Mouse (Mus musculus) CH12.LX (cell line): ENCODE measurements at regions not wholly inside any gene's neighbourhood (a gene's known extent, or its start where the extent isn't known, plus 50 kb on each side); places are given as distances from the start of the nearest gene placed in this dataset.

ENCODE experiments used
- DNase-seq: peaks from one replicate; pipeline ENCODE4 v3.0.0-alpha.2; 2013; ENCODE audit errors: extremely low read depth
- H3K27ac ChIP-seq: 2 replicates; pipeline ENCODE4 v1.5.1; 2012; ENCODE audit warnings: low read depth, mild to moderate bottlenecking, control low read depth, moderate library complexity; ENCODE audit not compliant: insufficient read depth
- H3K27me3 ChIP-seq: replicated peaks from 2 replicates; pipeline ENCODE3; 2012; ENCODE audit warnings: inconsistent platforms
- H3K36me3 ChIP-seq, 2 experiments: replicated peaks in 1 of 2; 2 replicates each; pipeline versions ENCODE3 to v1.6.1; 2012; ENCODE audit warnings: inconsistent platforms in 1 of 2, low read length in 1 of 2, mild to moderate bottlenecking in 1 of 2, mixed read lengths in 1 of 2, moderate library complexity in 1 of 2; ENCODE audit not compliant: control insufficient read depth in 1 of 2, insufficient read depth in 1 of 2
- H3K4me1 ChIP-seq, 2 experiments: 2 replicates each; pipeline ENCODE4 v1.6.1; 2012; ENCODE audit warnings: inconsistent platforms in 1 of 2, moderate library complexity in 1 of 2; ENCODE audit not compliant: insufficient read depth in 2 of 2, control insufficient read depth in 1 of 2
- H3K4me2 ChIP-seq: 2 replicates; pipeline ENCODE4 v1.6.1; 2012; ENCODE audit warnings: low read depth, mild to moderate bottlenecking, control low read depth; ENCODE audit not compliant: poor library complexity, insufficient read depth, severe bottlenecking
- H3K4me3 ChIP-seq, 3 experiments: fragments of 150-350 bp in 1 of 3; sonication (generic) in 1 of 3; replicated peaks in 1 of 3; 2 replicates each; pipeline versions ENCODE3 to v1.5.1; 2011 to 2012; ENCODE audit warnings: low read depth in 2 of 3, low read length in 2 of 3, mild to moderate bottlenecking in 2 of 3, moderate library complexity in 2 of 3, control low read depth in 1 of 3, improper control_type of control experiment in 1 of 3, inconsistent platforms in 1 of 3, mixed read lengths in 1 of 3; ENCODE audit not compliant: poor library complexity in 1 of 3
- H3K79me2 ChIP-seq: replicated peaks from 2 replicates; pipeline ENCODE4 v1.6.1; 2012; ENCODE audit warnings: mild to moderate bottlenecking, moderate library complexity; ENCODE audit not compliant: control insufficient read depth, poor library complexity, insufficient read depth, severe bottlenecking; ENCODE audit errors: extremely low read depth
- H3K9ac ChIP-seq: 2 replicates; pipeline ENCODE4 v1.6.1; 2012; ENCODE audit warnings: low read depth, mild to moderate bottlenecking, control low read depth, moderate library complexity; ENCODE audit not compliant: insufficient read depth
- H3K9me3 ChIP-seq: replicated peaks from 2 replicates; pipeline ENCODE3; 2012; ENCODE audit warnings: low read length, inconsistent platforms, mixed read lengths
- BHLHE40 ChIP-seq: IDR thresholded peaks from 2 replicates; pipeline ENCODE4 v1.6.1; 2011; ENCODE audit warnings: mild to moderate bottlenecking, low read depth, low read length, improper control_type of control experiment
- CHD1 ChIP-seq: IDR thresholded peaks from 2 replicates; pipeline ENCODE4 v1.6.1; 2012; ENCODE audit warnings: low read depth, low read length, improper control_type of control experiment, inconsistent platforms
- CHD2 ChIP-seq: IDR thresholded peaks from 2 replicates; pipeline ENCODE4 v1.6.1; 2011; ENCODE audit warnings: low read length, improper control_type of control experiment
- E2F4 ChIP-seq: IDR thresholded peaks from 2 replicates; pipeline ENCODE4 v1.6.1; 2011; ENCODE audit warnings: low read depth, low read length, improper control_type of control experiment; ENCODE audit not compliant: insufficient replicate concordance
- ELF1 ChIP-seq: IDR thresholded peaks from 2 replicates; pipeline ENCODE4 v1.6.1; 2014; ENCODE audit warnings: low read depth, mild to moderate bottlenecking, inconsistent platforms, low read length, improper control_type of control experiment
- EP300 ChIP-seq: IDR thresholded peaks from 2 replicates; pipeline ENCODE4 v1.6.1; 2011; ENCODE audit warnings: low read length, improper control_type of control experiment
- HCFC1 ChIP-seq: IDR thresholded peaks from 2 replicates; pipeline ENCODE4 v1.6.1; 2012; ENCODE audit warnings: low read depth, mild to moderate bottlenecking, inconsistent platforms, low read length, improper control_type of control experiment
- KAT2A ChIP-seq: IDR thresholded peaks from 2 replicates; pipeline ENCODE4 v1.6.1; 2012; ENCODE audit warnings: low read length, improper control_type of control experiment, inconsistent platforms; ENCODE audit not compliant: insufficient replicate concordance
- MAX ChIP-seq: IDR thresholded peaks from 2 replicates; pipeline ENCODE4 v1.6.1; 2011; ENCODE audit warnings: low read length, improper control_type of control experiment
- MAZ ChIP-seq: IDR thresholded peaks from 2 replicates; pipeline ENCODE4 v1.6.1; 2012; ENCODE audit warnings: low read depth, mild to moderate bottlenecking, inconsistent platforms, low read length, improper control_type of control experiment, moderate library complexity
- MEF2A ChIP-seq: IDR thresholded peaks from 2 replicates; pipeline ENCODE4 v1.6.1; 2014; ENCODE audit warnings: low read depth, mild to moderate bottlenecking, inconsistent platforms, low read length, improper control_type of control experiment, borderline replicate concordance
- MXI1 ChIP-seq: IDR thresholded peaks from 2 replicates; pipeline ENCODE4 v1.6.1; 2011; ENCODE audit warnings: mild to moderate bottlenecking, low read depth, low read length, improper control_type of control experiment
- MYC ChIP-seq: IDR thresholded peaks from 2 replicates; pipeline ENCODE4 v1.6.1; 2011; ENCODE audit warnings: low read depth, mild to moderate bottlenecking, improper control_type of control experiment, low read length
- NELFE ChIP-seq: IDR thresholded peaks from 2 replicates; pipeline ENCODE4 v1.6.1; 2011; ENCODE audit warnings: low read depth, low read length, improper control_type of control experiment
- PAX5 ChIP-seq: IDR thresholded peaks from 2 replicates; pipeline ENCODE4 v1.6.1; 2012; ENCODE audit warnings: low read length, inconsistent platforms, mixed read lengths
- POLR2A ChIP-seq: IDR thresholded peaks from 2 replicates; pipeline ENCODE4 v1.6.1; 2011; ENCODE audit warnings: low read depth, mild to moderate bottlenecking, improper control_type of control experiment, low read length
- RAD21 ChIP-seq: IDR thresholded peaks from 2 replicates; pipeline ENCODE4 v1.6.1; 2011; ENCODE audit warnings: low read depth, mild to moderate bottlenecking, low read length, improper control_type of control experiment, moderate library complexity
- RCOR1 ChIP-seq: conservative IDR thresholded peaks from 2 replicates; pipeline ENCODE4 v1.6.1; 2012; ENCODE audit warnings: low read depth, mild to moderate bottlenecking, inconsistent platforms, low read length, improper control_type of control experiment
- SIN3A ChIP-seq: IDR thresholded peaks from 2 replicates; pipeline ENCODE4 v1.6.1; 2012; ENCODE audit warnings: low read length, improper control_type of control experiment, inconsistent platforms
- SMC3 ChIP-seq: IDR thresholded peaks from 2 replicates; pipeline ENCODE4 v1.6.1; 2011; ENCODE audit warnings: low read depth, low read length, improper control_type of control experiment
- TBP ChIP-seq: conservative IDR thresholded peaks from 2 replicates; pipeline ENCODE4 v1.6.1; 2011; ENCODE audit warnings: low read depth, low read length, improper control_type of control experiment
- TCF12 ChIP-seq: IDR thresholded peaks from 2 replicates; pipeline ENCODE4 v1.6.1; 2014; ENCODE audit warnings: low read depth, mild to moderate bottlenecking, inconsistent platforms, low read length, improper control_type of control experiment
- UBTF ChIP-seq: IDR thresholded peaks from 2 replicates; pipeline ENCODE4 v1.6.1; 2012; ENCODE audit warnings: low read depth, mild to moderate bottlenecking, inconsistent platforms, low read length, improper control_type of control experiment, moderate library complexity
- USF2 ChIP-seq: conservative IDR thresholded peaks from 2 replicates; pipeline ENCODE4 v1.6.1; 2011; ENCODE audit warnings: low read depth, low read length, improper control_type of control experiment
- ZC3H11A ChIP-seq: IDR thresholded peaks from 2 replicates; pipeline ENCODE4 v1.6.1; 2012; ENCODE audit warnings: low read depth, mild to moderate bottlenecking, inconsistent platforms, low read length, improper control_type of control experiment
- ZKSCAN1 ChIP-seq: IDR thresholded peaks from 2 replicates; pipeline ENCODE4 v1.6.1; 2012; ENCODE audit warnings: low read depth, inconsistent platforms, low read length, improper control_type of control experiment, borderline replicate concordance
- ZMIZ1 ChIP-seq: IDR thresholded peaks from 2 replicates; pipeline ENCODE4 v1.6.1; 2012; ENCODE audit warnings: low read depth, mild to moderate bottlenecking, inconsistent platforms, low read length, improper control_type of control experiment
- ZNF384 ChIP-seq: IDR thresholded peaks from 2 replicates; pipeline ENCODE4 v1.6.1; 2012; ENCODE audit warnings: low read depth, low read length, improper control_type of control experiment, inconsistent platforms
- dilution Hi-C: fragments of 300-500 bp; cut with MboI; formaldehyde crosslinking; loops from 2 replicates; pipeline ENCODE4 v1.14.3; 2020; ENCODE audit warnings: low sequenced_read_pairs; ENCODE audit not compliant: extremely low pct_unique_long_range_greater_than_20kb, extremely low pct_ligation_motif_present
- in situ Hi-C: fragments of 300-500 bp; cut with MboI; formaldehyde crosslinking; loops from 3 replicates; pipeline ENCODE4 v1.14.3; 2019; ENCODE audit warnings: low sequenced_read_pairs, low pct_ligation_motif_present, low pct_unique_long_range_greater_than_20kb, mixed read lengths

DNA sequence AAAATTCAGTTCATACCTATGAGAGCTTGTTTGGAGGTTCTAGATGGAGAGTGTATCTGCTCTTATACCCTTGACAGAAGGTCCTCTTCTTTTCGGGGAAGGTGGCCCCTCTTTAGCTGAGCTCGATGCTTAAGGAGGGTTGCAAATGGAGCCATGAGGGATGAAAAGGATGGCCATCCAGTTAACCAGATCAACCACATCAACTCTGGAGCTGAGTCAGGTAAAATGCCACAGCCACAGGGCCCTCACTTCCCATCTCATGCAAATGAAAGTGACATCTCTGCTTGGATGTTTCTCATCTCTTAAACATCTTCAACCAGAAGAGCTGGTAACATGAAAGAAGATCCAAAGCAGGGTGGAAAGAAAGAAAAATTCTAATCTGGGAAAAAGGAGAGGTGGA lies 105.0 kb downstream of the A730009L09Rik start (continued):
- TF ChIP-seq ZMIZ1 (no peak), POLR2A (no peak), KAT2A (no peak)

DNA sequence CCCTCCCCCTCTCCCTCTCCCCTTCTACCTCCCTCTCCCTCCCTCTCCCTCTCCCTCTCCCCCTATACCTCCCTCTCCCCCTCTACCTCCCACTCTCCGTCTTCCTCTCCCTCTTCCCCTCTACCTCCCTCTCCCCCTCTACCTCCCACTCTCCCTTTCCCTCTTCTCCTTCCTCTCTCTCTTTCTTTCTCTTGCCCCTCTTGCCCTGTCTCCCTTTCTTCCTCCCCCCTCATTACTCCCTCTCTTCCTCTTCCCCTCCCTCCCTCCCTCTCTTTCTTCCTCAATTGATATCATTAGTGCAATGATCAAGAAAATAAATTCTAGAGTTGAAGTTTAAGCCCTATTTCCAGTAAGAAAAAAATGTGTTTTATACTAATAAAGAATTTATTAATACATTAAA lies 105.9 kb downstream of the A730009L09Rik start:
- Histone ChIP-seq H3K4me1 (peaks cover 8 to 69% of the 10 kb centered on the region in 2 experiments), H3K36me3 (no peaks in the 10 kb centered on the region), H3K9me3 (peaks cover 16% of the 10 kb centered on the region), H3K79me2 (peaks cover 4% of the 10 kb centered on the region; the same call in 1 of the 2 replicates)
- in situ Hi-C loops: no loop called here
- TF ChIP-seq E2F4 (no peak), ZC3H11A (no peak), USF2 (no peak), UBTF (no peak), SIN3A (no peak), SMC3 (no peak), EP300 (no peak), PAX5 (no peak), CHD2 (no peak), HCFC1 (no peak), BHLHE40 (no peak), MXI1 (no peak)
- TF ChIP-seq, all 38 proteins: peak for 0
- Histone ChIP-seq H3K4me3 (peak overlapping the region in 1 of 3 experiments; percentile 28), H3K27ac (peak overlapping the region; percentile 93), H3K27me3 (no peaks in the 10 kb centered on the region), H3K4me2 (peak overlapping the region; percentile 98), H3K9ac (peak overlapping the region; percentile 79)
- no peak for DNase-seq
- dilution Hi-C loops: no loop called here

DNA sequence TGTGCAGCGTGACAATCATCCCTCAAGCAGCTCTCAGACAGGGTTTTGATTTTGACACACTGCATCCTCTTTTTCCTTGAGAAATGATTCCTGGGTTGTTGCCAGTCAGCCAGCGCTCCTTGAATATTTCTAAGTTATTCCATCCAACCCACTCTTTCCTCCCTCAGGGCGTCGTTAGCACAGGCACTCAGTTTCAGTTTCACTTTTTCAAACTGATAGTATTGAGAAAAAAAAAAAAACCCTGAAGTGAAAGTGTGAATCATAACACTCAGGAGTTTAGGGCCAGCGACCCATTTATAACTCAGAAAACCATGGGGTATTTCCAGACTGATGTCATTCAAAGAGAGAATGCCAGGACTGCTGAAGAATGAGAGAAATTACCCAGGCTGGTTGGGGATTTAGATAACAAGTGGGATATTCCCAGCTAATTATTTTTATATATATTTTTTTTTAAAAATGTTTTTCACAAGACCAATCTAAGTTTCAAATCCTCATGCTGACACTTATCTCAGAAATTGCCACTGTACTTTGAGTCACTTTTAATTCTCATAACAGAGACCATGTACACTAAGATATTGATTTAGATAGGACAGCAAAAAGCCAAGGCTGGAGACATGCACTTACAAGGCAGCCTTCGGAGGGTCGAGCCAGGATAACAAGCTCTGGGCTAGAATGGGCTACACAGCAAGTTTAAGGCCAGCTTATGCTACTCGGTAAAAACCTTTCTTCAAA lies 106.5 kb downstream of the A730009L09Rik start:
- H3K4me1 ChIP-seq: peaks cover 8 to 69% of the 10 kb centered on the region in 2 experiments
- H3K4me3 ChIP-seq: peak overlapping the region in 2 of 3 experiments; percentile 24 to 28
- peak overlapping the region; percentile 86 for H3K9ac ChIP-seq
- H3K36me3 ChIP-seq: no peaks in the 10 kb centered on the region
- H3K27ac ChIP-seq: peak overlapping the region; percentile 99
- H3K27me3 ChIP-seq: no peaks in the 10 kb centered on the region
- peaks cover 16% of the 10 kb centered on the region for H3K9me3 ChIP-seq
- dilution Hi-C loops (no loop called here), in situ Hi-C loops (no loop called here)
- peaks cover 4% of the 10 kb centered on the region; the same call in 1 of the 2 replicates for H3K79me2 ChIP-seq
- H3K4me2 ChIP-seq: peak overlapping the region; percentile 98
- peak; percentile 95 for DNase-seq
- TF ChIP-seq SIN3A: peak; percentile 100
- TF ChIP-seq RAD21: peak; percentile 28
- TF ChIP-seq ZC3H11A: no peak
- peak; percentile 63 for TF ChIP-seq HCFC1
- peak; percentile 87 for TF ChIP-seq MYC
- TF ChIP-seq PAX5: no peak
- TF ChIP-seq TBP: peak; percentile 76; the same call in 1 of the 2 replicates
- peak; percentile 43; the same call in 1 of the 2 replicates for TF ChIP-seq MAX
- no peak for TF ChIP-seq NELFE
- no peak; the same call in 1 of the 2 replicates for TF ChIP-seq ZKSCAN1
- peak; percentile 100 for TF ChIP-seq MEF2A
- TF ChIP-seq MXI1: no peak
- TF ChIP-seq ZNF384: peak; percentile 99
- peak; percentile 73; the same call in 1 of the 2 replicates for TF ChIP-seq ZMIZ1
- peak; percentile 98 for TF ChIP-seq CHD2
- TF ChIP-seq TCF12: peak; percentile 100
- TF ChIP-seq E2F4: peak; percentile 78; the same call in 1 of the 2 replicates
- TF ChIP-seq CHD1: peak; percentile 94
- peak; percentile 100 for TF ChIP-seq EP300
- TF ChIP-seq ELF1: peak; percentile 27; the same call in 1 of the 2 replicates
- peak; percentile 100 for TF ChIP-seq RCOR1
- peak; percentile 96 for TF ChIP-seq MAZ
